ENCODE assay signal across 8 mouse cellular contexts in genomic region chr13:63430206-63430605, GRCm38 (mm10).
DNase-seq lines count a peak whose midpoint lies in the region; ATAC-seq and TF ChIP-seq lines count a peak whose summit lies in the region.

No protein-coding gene starts in this region.

- no peak; the same call in 1 of the 2 replicates for ATAC-seq in forebrain, embryonic 16.5 days

- H3K9ac ChIP-seq in forebrain, embryonic 16.5 days (replicated peaks; ENCODE audit: low read depth, low read length), result peak overlapping the region; percentile 78

- H3K36me3 ChIP-seq in E14TG2a.4 (ENCODE audit: insufficient read depth, low read length), result no peaks in the 10 kb centered on the region
- H3K36me3 ChIP-seq in forebrain, embryonic 16.5 days (ENCODE audit: control insufficient read depth, insufficient read depth), result no peaks in the 10 kb centered on the region
- no peaks in the 10 kb centered on the region for H3K36me3 ChIP-seq in midbrain, embryonic 10.5 days

- peaks cover 23% of the 10 kb centered on the region for H3K4me1 ChIP-seq in E14TG2a.4 (replicated peaks; ENCODE audit: low read depth, low read length)
- peaks cover 8% of the 10 kb centered on the region for H3K4me1 ChIP-seq in forebrain, embryonic 16.5 days (replicated peaks; ENCODE audit: control insufficient read depth, insufficient read depth, low read length)
- peaks cover 15% of the 10 kb centered on the region for H3K4me1 ChIP-seq in midbrain, embryonic 10.5 days

- peak overlapping the region; percentile 76 for H3K4me2 ChIP-seq in forebrain, embryonic 16.5 days (ENCODE audit: low read length)

- H3K27ac ChIP-seq in gastrocnemius, adult 2 months, result no peak overlapping the region; the same call in 1 of the 2 replicates
- no peak overlapping the region; the same call in 1 of the 2 replicates for H3K27ac ChIP-seq in forebrain, embryonic 16.5 days (ENCODE audit: low read length)
- H3K27ac ChIP-seq in midbrain, embryonic 10.5 days (replicated peaks), result peak overlapping the region; percentile 99

- no peak for TF ChIP-seq CTCF in gastrocnemius, adult 2 months (IDR thresholded peaks at IDR 0.05)
- TF ChIP-seq CTCF in E14TG2a.4 (conservative IDR thresholded peaks at IDR 0.05; ENCODE audit: low read length), result no peak

- no peaks in the 10 kb centered on the region for H3K27me3 ChIP-seq in E14TG2a.4 (ENCODE audit: insufficient read depth, low read length)
- no peaks in the 10 kb centered on the region; the same call in 1 of the 2 replicates for H3K27me3 ChIP-seq in forebrain, embryonic 16.5 days (replicated peaks; ENCODE audit: control insufficient read depth, insufficient read depth, low read length)
- no peaks in the 10 kb centered on the region for H3K27me3 ChIP-seq in midbrain, embryonic 10.5 days (ENCODE audit: low read depth, poor library complexity, severe bottlenecking)

- no peak for DNase-seq in gastrocnemius, adult 2 months
- no peak for DNase-seq in gastrocnemius, postnatal 10 days
- DNase-seq in midbrain, embryonic 10.5 days (ENCODE audit: low spot score), result peak; percentile 15
- no peak for DNase-seq in layer of hippocampus, postnatal 36 days
- DNase-seq in gastrocnemius, postnatal 14 days, result no peak
- DNase-seq in adrenal gland, postnatal 14 days, result no peak

- H3K9me3 ChIP-seq in E14TG2a.4 (ENCODE audit: low read length), result peaks cover 5% of the 10 kb centered on the region
- H3K9me3 ChIP-seq in forebrain, embryonic 16.5 days (ENCODE audit: control insufficient read depth, low read length), result no peaks in the 10 kb centered on the region
- no peaks in the 10 kb centered on the region for H3K9me3 ChIP-seq in midbrain, embryonic 10.5 days (replicated peaks)

- peak overlapping the region; percentile 93; the same call in 1 of the 2 replicates for H3K4me3 ChIP-seq in gastrocnemius, adult 2 months
- peak overlapping the region; percentile 75 for H3K4me3 ChIP-seq in E14TG2a.4 (replicated peaks; ENCODE audit: low read length)
- H3K4me3 ChIP-seq in forebrain, embryonic 16.5 days (replicated peaks; ENCODE audit: low read length), result peak overlapping the region; percentile 84; the same call in 1 of the 2 replicates
- H3K4me3 ChIP-seq in midbrain, embryonic 10.5 days, result peak overlapping the region; percentile 80

- WGBS in forebrain, embryonic 16.5 days, result 82% methylated on average over 9 of the region's 9 CpGs
- WGBS in midbrain, embryonic 10.5 days, result 79% methylated on average over 9 of the region's 9 CpGs

- intact Hi-C loops in gastrocnemius, adult 2 months (cut with DNase I), result loop anchor here (5.0 to 10.0 kb wide), 2 partner anchors 132 to 385 kb away; partner anchors contain the start of gene Ercc6l2
- intact Hi-C loops in gastrocnemius, postnatal 14 days (cut with DNase I; ENCODE audit: low total_unique reads), result no loop called here
